Mouse (Mus musculus): ENCODE measurements at regions not wholly inside any gene's neighbourhood (a gene's known extent, or its start where the extent isn't known, plus 50 kb on each side); places are given as distances from the start of the nearest gene placed in this dataset.

- no peak for TF ChIP-seq GATA1 (IDR thresholded peaks at IDR 0.05; ENCODE audit: borderline replicate concordance, low read length)
- TF ChIP-seq FLI1 (IDR thresholded peaks at IDR 0.05; ENCODE audit: low read length): no peak
These were observed 149.2 kb upstream of the Bmp4 start for GRCm38 (mm10) chr14:46539466-46540187.
